Mouse (Mus musculus): ENCODE measurements around the gene Traf3. TPM values are rescaled to one million over a fixed set of nuclear protein-coding genes. Genes with fewer than 3 reads are reported as not detected.

Gene Traf3
- total RNA-seq (2023) = 51.8 TPM

DNA sequence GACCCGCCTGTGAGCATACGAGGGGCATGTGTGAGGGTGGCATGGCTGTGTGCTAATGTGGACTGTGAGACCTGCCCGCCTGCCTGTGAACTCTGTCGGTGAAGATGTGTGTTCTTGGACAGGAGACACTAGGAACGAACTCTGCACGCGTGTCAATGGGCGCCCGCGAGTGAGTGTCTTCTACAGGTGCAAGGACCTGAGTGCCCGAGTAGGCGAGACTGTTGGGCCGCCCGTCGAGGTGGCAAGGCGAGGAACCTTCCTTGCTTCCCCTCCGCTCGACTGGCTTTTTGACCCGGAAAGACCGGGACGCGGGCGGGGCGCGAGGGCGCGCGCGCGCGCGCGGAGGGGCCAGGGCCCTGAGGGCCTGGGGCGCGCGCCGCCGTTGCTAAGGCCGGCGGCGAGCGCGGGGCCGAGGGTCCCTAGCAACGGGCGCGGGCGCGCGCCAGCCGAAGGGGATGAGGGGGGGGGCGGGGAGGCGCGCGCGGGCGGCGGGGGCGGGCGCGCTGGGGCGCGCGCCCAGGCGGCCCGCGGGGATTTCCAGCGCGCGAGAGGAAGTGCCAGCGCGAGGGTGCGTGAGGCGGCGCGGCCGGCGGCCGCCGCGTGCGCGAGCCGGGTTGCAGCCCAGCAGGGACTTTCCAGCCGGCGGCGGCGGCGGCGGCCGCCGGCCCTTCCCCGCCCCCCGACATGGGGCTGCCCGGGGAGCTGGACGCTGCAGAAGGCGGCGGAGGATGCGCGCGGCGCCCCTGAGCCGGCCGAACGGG, at the start of gene Traf3:
Gene Traf3, plus strand, starts transcription at position 540 of the 761 bp plus-strand sequence.

DNA sequence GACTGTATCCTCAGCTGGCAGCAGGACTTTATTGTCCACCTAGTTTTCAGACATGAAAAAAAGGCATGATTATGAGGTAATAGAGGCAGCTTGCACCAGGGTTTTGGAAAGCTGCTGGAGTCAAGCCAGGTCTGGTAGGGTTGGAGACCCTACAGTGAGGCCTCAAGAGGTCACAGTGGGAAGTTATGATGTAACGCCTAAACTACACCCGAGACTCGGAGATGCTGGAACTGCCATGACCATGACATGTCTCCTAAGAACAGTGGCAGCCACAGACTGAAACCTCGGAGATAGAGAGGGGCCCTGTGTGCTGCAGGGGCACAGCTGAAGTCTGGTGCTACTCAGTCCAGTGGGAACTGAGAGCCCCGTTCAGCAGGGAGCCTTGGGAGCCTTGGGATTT, 18.3 kb downstream of the Traf3 start, which contains the start of gene 4930595D18Rik:
Gene 4930595D18Rik, minus strand, starts transcription at position 16 of the 400 bp plus-strand sequence.

DNA sequence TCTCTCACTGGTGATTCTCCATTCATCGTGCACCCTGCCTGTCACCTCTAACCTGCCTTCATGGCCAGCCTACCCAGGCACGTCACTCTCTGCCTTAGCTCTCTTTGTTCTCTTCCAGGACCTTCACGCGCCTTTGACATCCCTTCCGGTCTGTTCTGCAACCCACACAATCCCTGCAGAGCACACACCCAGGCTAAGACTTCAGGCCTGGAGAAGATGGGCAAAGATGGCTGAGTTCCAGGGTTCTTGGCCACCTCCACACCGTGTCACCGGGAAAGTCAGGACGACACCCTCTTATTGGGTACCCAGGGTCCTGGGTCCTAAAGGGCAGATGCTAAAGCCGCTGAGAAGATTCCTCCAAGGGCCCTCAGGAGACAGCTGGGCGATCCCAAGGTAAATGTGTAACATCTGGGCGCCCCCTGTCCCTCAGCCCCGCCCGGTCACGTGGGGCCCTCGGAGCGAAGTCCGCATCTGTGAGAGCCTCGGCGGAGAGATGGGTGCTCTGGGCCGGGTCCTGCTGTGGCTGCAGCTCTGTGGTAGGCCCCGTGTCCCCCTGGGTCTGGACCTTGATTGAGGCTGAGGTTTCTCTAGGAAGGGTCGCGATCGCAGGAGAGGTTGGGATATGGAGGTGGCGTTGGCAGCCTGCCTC, 104.6 kb downstream of the Traf3 start, which contains the start of gene Amn:
Gene Amn, plus strand, starts transcription at position 467 of the 649 bp plus-strand sequence.

Other genes with a start within 250 kb of the Traf3 start
- 3.7 TPM for gene Ankrd9, start 187.3 kb upstream of the Traf3 start, total RNA-seq (2023)
- gene Rcor1, start 127.0 kb upstream of the Traf3 start, total RNA-seq (2023) = 46.8 TPM
- not detected for gene 4930595D18Rik, start 18.1 kb downstream of the Traf3 start, total RNA-seq (2023)
- 0.95 TPM for gene Amn, start 104.7 kb downstream of the Traf3 start, total RNA-seq (2023)
- gene Cdc42bpb, start 211.3 kb downstream of the Traf3 start, total RNA-seq (2023) = 1.6 TPM
- gene Lbhd2, start 240.4 kb downstream of the Traf3 start, total RNA-seq (2023) = not detected

All from CD8-positive naive resting alpha-beta T cell, adult 57 days (primary cell).